ENCODE assay signal across 8 mouse cellular contexts in genomic region chr8:88571434-88572184, GRCm38 (mm10). TPM values are rescaled to one million over a fixed set of nuclear protein-coding genes. Genes with fewer than 3 reads are reported as not detected.
A peak's percentile ranks its signal among the peaks of the same experiment; 100 is the strongest.
DNase-seq lines count a peak whose midpoint lies in the region; ATAC-seq lines count a peak whose summit lies in the region.

No protein-coding gene starts in this region.

- H3K4me3 ChIP-seq in lung, embryonic 15.5 days: no peak overlapping the region
- no peak overlapping the region for H3K4me3 ChIP-seq in embryonic facial prominence, embryonic 15.5 days (replicated peaks)

- no peaks in the 10 kb centered on the region for H3K27me3 ChIP-seq in lung, embryonic 15.5 days
- H3K27me3 ChIP-seq in embryonic facial prominence, embryonic 15.5 days: no peaks in the 10 kb centered on the region

- 65% methylated on average over 14 of the region's 14 CpGs for WGBS in lung, embryonic 15.5 days
- WGBS in embryonic facial prominence, embryonic 15.5 days: 56% methylated on average over 14 of the region's 14 CpGs

- H3K4me1 ChIP-seq in lung, embryonic 15.5 days: peaks cover 98% of the 10 kb centered on the region
- peaks cover 95% of the 10 kb centered on the region for H3K4me1 ChIP-seq in embryonic facial prominence, embryonic 15.5 days

- peak overlapping the region; percentile 66; the same call in 1 of the 2 replicates for H3K27ac ChIP-seq in lung, embryonic 15.5 days
- H3K27ac ChIP-seq in embryonic facial prominence, embryonic 15.5 days (replicated peaks): peak overlapping the region; percentile 73

- ATAC-seq in lung, embryonic 15.5 days (ENCODE audit: borderline replicate concordance, extremely low read depth, low FRiP score, low TSS enrichment): peak; percentile 2; the same call in 1 of the 2 replicates
- ATAC-seq in embryonic facial prominence, embryonic 15.5 days (ENCODE audit: insufficient number of reproducible peaks, low FRiP score, low TSS enrichment, low read depth): peak; percentile 25; the same call in 1 of the 2 replicates
- ATAC-seq in megakaryocyte progenitor cell, adult 5-6 weeks (replicated peaks; ENCODE audit: poor library complexity): peak; percentile 30; the same call in 1 of the 2 replicates
- ATAC-seq in frontal cortex, adult (ENCODE audit: low TSS enrichment): no peak

- H3K9ac ChIP-seq in lung, embryonic 15.5 days: no peak overlapping the region
- no peak overlapping the region for H3K9ac ChIP-seq in embryonic facial prominence, embryonic 15.5 days

- H3K36me3 ChIP-seq in lung, embryonic 15.5 days: no peaks in the 10 kb centered on the region
- 0 out of 2 replicates have a peak, but pooled peaks cover 6% of the 10 kb centered on the region for H3K36me3 ChIP-seq in embryonic facial prominence, embryonic 15.5 days

- H3K9me3 ChIP-seq in lung, embryonic 15.5 days: no peaks in the 10 kb centered on the region
- H3K9me3 ChIP-seq in embryonic facial prominence, embryonic 15.5 days (replicated peaks): no peaks in the 10 kb centered on the region

- peak; percentile 85 to 88 for DNase-seq in adrenal gland, adult (ENCODE audit: inconsistent age in 2 of 2, low spot score in 1 of 2)
- DNase-seq in adrenal gland, postnatal 4 days (ENCODE audit: low spot score in 2 of 2): no peak
- DNase-seq in lung, postnatal 25 days (ENCODE audit: low spot score): no peak
- DNase-seq in natural killer cell, adult 2 months (ENCODE audit: low spot score in 2 of 2): no peak

- no peak overlapping the region for H3K4me2 ChIP-seq in lung, embryonic 15.5 days
- H3K4me2 ChIP-seq in embryonic facial prominence, embryonic 15.5 days (replicated peaks): no peak overlapping the region

RNA-seq across cellular contexts. Expression of gene Nkd1, which starts 50.5 kb away (rescaled TPM):
- total RNA-seq in adrenal gland, postnatal 4 days (2021): 10 to 100 TPM; 47.8 to 54.3 TPM
- 56.4 TPM in 2 replicates for polyA plus RNA-seq in lung, embryonic 15.5 days (2015; fragmentation: Nextera tagmentation; extraction: Ambion mirVana)
- 92.6 and 92.9 TPM in 2 replicates for polyA plus RNA-seq in embryonic facial prominence, embryonic 15.5 days (2015; fragmentation: Nextera tagmentation; extraction: Ambion mirVana)
- not detected in 2 replicates for total RNA-seq in megakaryocyte progenitor cell, adult 5-6 weeks (2015)
- 0.17 and 0.54 TPM in 2 replicates for total RNA-seq in megakaryocyte progenitor cell, adult 5-6 weeks (2017)

Comparison
In these comparisons a context has a peak if more than half of its experiments do, and no peak if none do; other contexts are left out.
1. DNase-seq: peak in adrenal gland, adult (2 of 2); none in adrenal gland, postnatal 4 days (0 of 2), lung, postnatal 25 days (single experiment) and natural killer cell, adult 2 months (0 of 2).
2. RNA of gene Nkd1, which starts 50.5 kb away (total RNA-seq): 47.8 to 54.3 TPM in adrenal gland, postnatal 4 days; 0.17 to 0.54 TPM in megakaryocyte progenitor cell, adult 5-6 weeks; every median in the first group is over 10 times any median in the second.